Mouse (Mus musculus) ES-E14 (cell line): Measurements from ENCODE around the gene Dcaf8.

Experiments used
- CHD2 ChIP-seq: IDR thresholded peaks from 2 replicates; pipeline ENCODE4 v1.6.1; 2014; ENCODE audit warnings: mild to moderate bottlenecking, low read depth, low read length, inconsistent platforms
- HCFC1 ChIP-seq: IDR thresholded peaks from 2 replicates; pipeline ENCODE4 v1.6.1; 2012; ENCODE audit warnings: low read length, inconsistent platforms, borderline replicate concordance; ENCODE audit not compliant: insufficient read depth
- MAFK ChIP-seq: IDR thresholded peaks from 2 replicates; pipeline ENCODE4 v1.6.1; 2014; ENCODE audit warnings: mild to moderate bottlenecking, low read depth, low read length, inconsistent platforms; ENCODE audit not compliant: insufficient read depth
- ZNF384 ChIP-seq: IDR thresholded peaks from 2 replicates; pipeline ENCODE4 v1.6.1; 2012; ENCODE audit warnings: low read depth, low read length, inconsistent platforms

- TF ChIP-seq HCFC1 (no peak), MAFK (no peak), CHD2 (no peak), ZNF384 (no peak)
Measured at GRCm38 (mm10) chr1:172133535-172133934, 14.3 kb upstream of the Dcaf8 start.
